Mouse (Mus musculus) myocyte (in vitro differentiated cells): ENCODE data around the gene Ankrd27. TPM values are rescaled to one million over a fixed set of nuclear protein-coding genes. Genes with fewer than 3 reads are reported as not detected.

Experiments used
- H3K27me3 ChIP-seq: one replicate; pipeline ENCODE4 v1.6.1; 2011; ENCODE audit not compliant: control insufficient read depth, insufficient read depth, insufficient read length
- H3K36me3 ChIP-seq: one replicate; pipeline ENCODE4 v1.6.1; 2011; ENCODE audit not compliant: control insufficient read depth, insufficient read depth
- H3K4me2 ChIP-seq: one replicate; pipeline ENCODE4 v1.6.1; 2011; ENCODE audit warnings: low read depth, control low read depth
- H3K4me3 ChIP-seq: one replicate; pipeline ENCODE4 v1.5.1; 2011; ENCODE audit warnings: mild to moderate bottlenecking, control low read depth, moderate library complexity
- H3K79me2 ChIP-seq: one replicate; pipeline ENCODE4 v1.6.1; 2011; ENCODE audit not compliant: control insufficient read depth, insufficient read depth
- H3ac ChIP-seq: one replicate; pipeline ENCODE4 v1.6.1; 2011; ENCODE audit not compliant: control insufficient read depth, insufficient read length
- CEBPB ChIP-seq: IDR thresholded peaks from 2 replicates; pipeline ENCODE4 v1.6.1; 2011; ENCODE audit warnings: mild to moderate bottlenecking, moderate library complexity; ENCODE audit not compliant: poor library complexity, insufficient read depth, severe bottlenecking
- E2F4 ChIP-seq: IDR thresholded peaks from one replicate; pipeline ENCODE4 v1.6.1; 2011; ENCODE audit warnings: mild to moderate bottlenecking, control low read depth, moderate library complexity; ENCODE audit not compliant: insufficient read depth
- MAX ChIP-seq: IDR thresholded peaks from one replicate; pipeline ENCODE4 v1.6.1; 2011; ENCODE audit warnings: low read depth, mild to moderate bottlenecking, control low read depth
- MYOD1 ChIP-seq, 3 experiments: IDR thresholded peaks; one replicate each; pipeline ENCODE4 v1.6.1; 2011; ENCODE audit warnings: control low read depth in 2 of 3, low read depth in 2 of 3, mild to moderate bottlenecking in 2 of 3, moderate library complexity in 1 of 3; ENCODE audit not compliant: insufficient read length in 2 of 3, control insufficient read depth in 1 of 3
- MYOG ChIP-seq, 3 experiments: IDR thresholded peaks; one replicate each; pipeline ENCODE4 v1.6.1; 2011; ENCODE audit warnings: control low read depth in 2 of 3, low read depth in 2 of 3, mild to moderate bottlenecking in 2 of 3; ENCODE audit not compliant: insufficient read length in 2 of 3, control insufficient read depth in 1 of 3, insufficient read depth in 1 of 3
- POLR2A ChIP-seq: IDR thresholded peaks from one replicate; pipeline ENCODE4 v1.6.1; 2011; ENCODE audit warnings: low read depth, mild to moderate bottlenecking, control low read depth, moderate library complexity; ENCODE audit not compliant: insufficient read length
- POLR2AphosphoS2 ChIP-seq: IDR thresholded peaks from one replicate; pipeline ENCODE4 v1.6.1; 2011; ENCODE audit warnings: low read depth, control low read depth; ENCODE audit not compliant: insufficient read length
- REST ChIP-seq: IDR thresholded peaks from one replicate; pipeline ENCODE4 v1.6.1; 2011; ENCODE audit warnings: mild to moderate bottlenecking, control low read depth, moderate library complexity; ENCODE audit not compliant: insufficient read depth, insufficient read length
- SRF ChIP-seq: IDR thresholded peaks from one replicate; pipeline ENCODE4 v1.6.1; 2011; ENCODE audit warnings: low read depth; ENCODE audit not compliant: control insufficient read depth, insufficient read length
- TCF12 ChIP-seq: IDR thresholded peaks from one replicate; pipeline ENCODE4 v1.6.1; 2011; ENCODE audit warnings: mild to moderate bottlenecking, control low read depth; ENCODE audit not compliant: poor library complexity, insufficient read depth, severe bottlenecking
- TCF3 ChIP-seq: IDR thresholded peaks from one replicate; pipeline ENCODE4 v1.6.1; 2011; ENCODE audit warnings: low read depth, control low read depth; ENCODE audit not compliant: insufficient read length
- USF1 ChIP-seq: IDR thresholded peaks from one replicate; pipeline ENCODE4 v1.6.1; 2011; ENCODE audit warnings: low read depth, mild to moderate bottlenecking, control low read depth, moderate library complexity
- polyA plus RNA-seq: library from polyadenylated mRNA; unstranded; fragments of >200 nt; fragmentation: generic; extraction: Trizol; gene quantifications from one replicate; pipeline ENCODE4 v1.2.1, GENCODE M21; 2012; ENCODE audit warnings: missing spikeins

Ankrd27 gene
- polyA plus RNA-seq, 1 experiment: 13.0 TPM

DNA sequence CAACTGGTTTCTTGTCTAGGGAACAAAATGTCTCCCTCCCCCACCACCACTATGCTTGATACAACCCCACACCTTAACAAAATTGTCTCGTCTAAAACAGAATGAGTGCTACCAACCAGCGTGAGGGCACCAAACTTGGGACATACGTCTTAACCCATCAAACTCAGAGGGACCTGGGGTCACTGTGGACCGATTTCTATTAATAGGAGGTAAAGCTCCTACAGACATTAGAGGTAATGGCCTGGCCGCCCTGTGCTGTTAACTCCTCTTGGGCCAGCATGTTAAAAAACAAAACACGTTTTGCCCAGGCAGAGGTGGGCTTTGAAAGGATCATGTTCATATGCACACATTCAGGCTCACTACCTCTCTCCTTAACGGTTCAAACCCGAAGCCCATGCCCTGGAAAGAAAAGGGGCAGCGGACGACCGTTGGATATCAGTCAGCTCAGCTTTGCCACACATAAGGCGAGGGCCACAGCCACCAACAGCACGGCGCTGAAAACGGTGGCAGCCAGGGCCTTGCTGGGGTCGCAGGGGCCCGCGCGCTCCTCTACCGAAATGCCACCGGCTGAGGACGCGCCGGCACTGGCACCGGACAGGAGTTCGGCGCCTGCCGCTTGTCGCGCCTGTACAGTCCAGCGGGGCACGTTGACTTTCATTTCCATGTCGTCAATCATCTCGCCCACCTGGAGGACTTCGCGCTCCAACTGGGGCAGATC is 1.8 kb upstream of the Ankrd27 start:
- H3K4me3 ChIP-seq: peak overlapping the region; percentile 74
- TF ChIP-seq TCF3 (no peak), USF1 (no peak), REST (no peak), MYOG (IDR thresholded peaks at IDR 0.05; ENCODE audit: control insufficient read depth in 1 of 3, insufficient read depth in 1 of 3, insufficient read length in 2 of 3, low read depth in 2 of 3) (no peak), CEBPB (no peak), SRF (no peak), TCF12 (no peak), POLR2AphosphoS2 (no peak), E2F4 (no peak), MYOD1 (IDR thresholded peaks at IDR 0.05; ENCODE audit: control insufficient read depth in 1 of 3, insufficient read length in 2 of 3, low read depth in 2 of 3) (no peak), MAX (no peak), POLR2A (no peak)
- H3K27me3 ChIP-seq: peaks cover 25% of the 10 kb centered on the region

DNA sequence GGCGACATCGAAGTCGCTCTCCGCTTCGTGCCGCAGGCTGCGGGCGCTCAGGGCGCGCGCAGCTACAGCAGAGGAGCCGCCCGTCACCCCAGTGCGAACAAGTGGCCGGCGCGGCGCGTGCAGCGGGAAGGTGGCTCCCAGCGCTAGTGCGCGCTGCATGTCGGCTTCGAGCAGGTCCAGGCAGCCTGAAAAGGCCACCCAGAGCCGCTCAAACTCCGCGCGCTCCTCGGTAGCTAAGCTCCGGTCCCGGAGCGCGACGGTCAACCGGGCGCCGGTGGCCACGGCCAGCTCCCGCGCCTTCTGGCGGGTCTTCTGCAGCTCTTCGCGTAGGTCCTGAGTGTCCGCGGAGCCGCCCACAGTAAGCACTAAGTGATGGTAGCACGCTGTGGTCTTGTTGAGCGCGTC is 1.3 kb upstream of the Ankrd27 start:
- Histone ChIP-seq H3K4me3 (peak overlapping the region; percentile 74), H3K4me2 (peak overlapping the region; percentile 99), H3K36me3 (no peaks in the 10 kb centered on the region), H3K79me2 (no peaks in the 10 kb centered on the region), H3K27me3 (peaks cover 22% of the 10 kb centered on the region), H3ac (no peak overlapping the region)
- TF ChIP-seq E2F4 (no peak), POLR2AphosphoS2 (no peak), POLR2A (no peak), MAX (no peak)

More for the DNA sequence above, 1.8 kb upstream of the Ankrd27 start:
- Histone ChIP-seq H3K36me3 (no peaks in the 10 kb centered on the region), H3K4me2 (peak overlapping the region; percentile 99), H3K79me2 (no peaks in the 10 kb centered on the region), H3ac (no peak overlapping the region)

DNA sequence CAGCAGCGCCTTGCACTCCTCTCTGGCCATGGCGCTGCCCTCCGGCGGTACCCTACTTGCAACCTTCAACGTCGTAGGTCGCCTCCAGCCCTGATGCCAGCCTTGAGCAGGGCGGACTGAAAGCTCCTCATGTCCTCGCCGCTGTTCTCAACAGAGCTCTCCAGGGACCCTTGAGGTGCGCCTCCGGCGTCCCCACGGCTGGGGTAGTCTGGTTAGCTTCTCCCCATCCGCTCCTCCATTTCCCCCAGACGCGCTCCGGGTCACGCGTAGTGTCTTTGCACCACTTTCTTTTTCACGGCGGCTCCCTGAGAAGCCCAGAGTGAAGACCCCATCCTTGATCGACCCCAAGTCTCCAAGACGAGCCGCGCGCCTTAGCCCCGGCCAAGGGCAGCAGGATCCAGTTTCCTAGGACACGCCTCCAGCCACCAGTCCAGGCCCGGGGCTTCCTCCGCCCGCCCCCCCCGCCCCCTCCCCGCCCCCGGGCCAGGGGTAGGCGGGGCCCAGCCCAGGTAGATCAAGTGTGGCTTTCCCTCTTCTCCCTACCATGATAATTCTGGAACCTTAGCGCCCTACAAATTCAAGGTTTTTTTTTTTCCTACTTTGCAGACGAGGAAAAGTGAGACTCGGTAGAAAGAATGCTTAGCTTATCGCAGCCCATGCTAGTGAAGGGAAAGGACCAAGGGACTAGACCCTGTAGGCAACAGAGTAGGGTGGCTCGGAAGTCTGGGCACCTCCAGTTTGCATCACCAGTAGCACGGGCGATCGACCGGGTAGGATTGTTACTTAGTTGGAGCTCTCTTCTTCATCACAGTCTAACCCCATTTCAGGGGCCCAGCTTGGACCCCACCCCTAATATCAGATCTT is 621 bp upstream of the Ankrd27 start, which contains the start of gene Rgs9bp:
Gene Rgs9bp (minus strand): TSS at position 392 of the 864 bp plus-strand sequence.
- no peaks in the 10 kb centered on the region for H3K79me2 ChIP-seq
- peak within 1 kb of the TSS; percentile 99 for H3K4me2 ChIP-seq
- no peak for TF ChIP-seq TCF3
- TF ChIP-seq MYOD1 (IDR thresholded peaks at IDR 0.05; ENCODE audit: control insufficient read depth in 1 of 3, insufficient read length in 2 of 3, low read depth in 2 of 3): no peak
- no peak for TF ChIP-seq MYOG (IDR thresholded peaks at IDR 0.05; ENCODE audit: control insufficient read depth in 1 of 3, insufficient read depth in 1 of 3, insufficient read length in 2 of 3, low read depth in 2 of 3)
- no peak for TF ChIP-seq TCF12
- TF ChIP-seq CEBPB: no peak
- TF ChIP-seq SRF: no peak
- TF ChIP-seq POLR2A: no peak
- no peak for TF ChIP-seq POLR2AphosphoS2
- no peak for TF ChIP-seq E2F4
- TF ChIP-seq REST: no peak
- TF ChIP-seq USF1: no peak
- TF ChIP-seq MAX: no peak

DNA sequence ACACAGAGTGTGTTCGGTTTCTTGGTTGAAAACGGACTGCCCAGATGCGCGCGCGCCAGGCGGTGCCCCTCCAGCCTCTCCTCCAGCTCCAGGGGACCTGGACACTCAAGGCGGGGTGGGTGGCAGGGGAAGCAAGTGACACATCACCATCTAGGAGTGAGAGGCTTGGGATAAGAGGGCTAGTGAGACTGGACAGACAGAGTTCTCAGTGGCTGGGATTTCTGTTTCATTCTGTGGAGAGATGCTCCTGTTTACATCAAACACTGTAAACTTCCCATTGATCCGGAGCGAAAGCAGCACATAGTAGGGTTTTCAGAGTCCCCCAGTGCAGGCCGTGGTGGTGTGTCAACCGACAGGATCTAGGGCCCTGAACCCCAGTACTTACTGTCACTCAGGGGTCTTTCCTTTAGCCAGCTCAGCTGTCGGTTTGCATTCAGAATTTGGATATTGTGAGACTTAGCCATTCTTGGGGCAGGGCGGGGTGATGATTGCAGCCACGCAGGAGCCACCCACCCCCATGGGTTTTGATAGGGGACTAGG is 932 bp downstream of the Ankrd27 start:
- TF ChIP-seq CEBPB (no peak), MAX (no peak), MYOD1 (IDR thresholded peaks at IDR 0.05; ENCODE audit: control insufficient read depth in 1 of 3, insufficient read length in 2 of 3, low read depth in 2 of 3) (no peak), TCF12 (no peak), REST (no peak), E2F4 (no peak), POLR2AphosphoS2 (no peak), SRF (no peak), MYOG (IDR thresholded peaks at IDR 0.05; ENCODE audit: control insufficient read depth in 1 of 3, insufficient read depth in 1 of 3, insufficient read length in 2 of 3, low read depth in 2 of 3) (no peak), USF1 (no peak), POLR2A (no peak), TCF3 (no peak)

More for the DNA sequence above, 621 bp upstream of the Ankrd27 start, which contains the start of gene Rgs9bp:
- Histone ChIP-seq H3K36me3 (no peaks in the 10 kb centered on the region), H3K4me3 (peak within 1 kb of the TSS; percentile 74), H3ac (peak within 1 kb of the TSS; percentile 27), H3K27me3 (peaks cover 22% of the 10 kb centered on the region)

More for the DNA sequence above, 932 bp downstream of the Ankrd27 start:
- peak overlapping the region; percentile 27 for H3ac ChIP-seq
- peaks cover 13% of the 10 kb centered on the region for H3K27me3 ChIP-seq
- H3K4me3 ChIP-seq: peak overlapping the region; percentile 74
- H3K79me2 ChIP-seq: no peaks in the 10 kb centered on the region
- H3K36me3 ChIP-seq: no peaks in the 10 kb centered on the region
- peak overlapping the region; percentile 76 for H3K4me2 ChIP-seq
